Mouse (Mus musculus): ENCODE data around the gene Tex19.1. TPM values are rescaled to one million over a fixed set of nuclear protein-coding genes. Genes with fewer than 3 reads are reported as not detected.

Gene Tex19.1
- polyA plus RNA-seq, 1 experiment from 2014 or later = not detected

DNA sequence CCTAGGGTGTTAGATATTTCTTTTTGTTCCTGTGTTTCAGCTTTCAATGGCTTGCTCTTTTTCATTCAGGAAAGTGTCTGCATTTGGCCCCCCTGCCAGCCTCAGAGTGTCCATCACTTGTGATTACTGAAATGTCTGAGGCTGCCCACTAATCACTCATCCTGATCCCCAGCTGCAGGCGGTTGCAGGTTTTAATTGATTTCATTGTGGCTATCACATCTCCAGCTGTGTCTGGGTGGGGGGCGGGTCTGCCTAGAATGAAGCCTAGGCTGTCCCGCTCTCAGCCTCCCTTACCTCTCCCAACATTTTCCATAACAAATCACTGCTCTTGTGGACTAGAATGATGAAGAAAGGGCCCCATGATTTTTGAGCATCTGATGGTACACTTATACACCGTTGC lies 8.3 kb downstream of the Tex19.1 start:
- Histone ChIP-seq H3K27ac (replicated peaks) (no peak overlapping the region), H3K4me1 (replicated peaks) (peaks cover 17% of the 10 kb centered on the region), H3K27me3 (peaks cover 18% of the 10 kb centered on the region), H3K9ac (no peak overlapping the region), H3K36me3 (no peaks in the 10 kb centered on the region), H3K4me3 (no peak overlapping the region), H3K4me2 (no peak overlapping the region), H3K9me3 (no peaks in the 10 kb centered on the region)
- ATAC-seq (ENCODE audit: low FRiP score, low read depth) = no peak
- WGBS = 10% methylated on average over 4 of the region's 4 CpGs

DNA sequence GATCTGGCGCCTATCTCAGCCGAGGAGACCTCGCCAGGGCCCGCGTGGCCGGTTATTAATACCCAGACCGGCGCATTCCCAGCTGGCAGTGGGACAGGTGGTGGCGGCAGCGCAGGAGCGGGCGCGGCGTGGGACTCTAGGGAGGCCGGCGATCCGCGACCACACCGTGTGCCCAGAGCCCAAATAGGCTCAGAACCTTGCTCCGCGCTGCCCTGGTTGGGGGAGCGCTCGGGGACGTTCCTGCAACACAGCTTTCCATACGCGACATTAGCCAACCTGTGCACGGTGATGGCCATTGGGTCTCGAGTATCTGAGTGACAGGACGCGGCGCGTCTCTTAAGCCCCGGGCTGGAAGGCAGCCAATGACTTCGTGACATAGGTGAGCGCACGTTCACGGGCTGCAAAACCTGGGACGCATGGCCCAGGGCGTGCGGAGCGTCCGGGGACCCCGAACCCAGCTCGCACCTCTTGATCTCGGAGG lies 10.5 kb downstream of the Tex19.1 start:
- Histone ChIP-seq H3K27me3 (peaks cover 18% of the 10 kb centered on the region), H3K27ac (replicated peaks) (no peak overlapping the region), H3K9ac (peak overlapping the region; percentile 47), H3K36me3 (no peaks in the 10 kb centered on the region), H3K4me2 (peak overlapping the region; percentile 88), H3K9me3 (no peaks in the 10 kb centered on the region), H3K4me3 (peak overlapping the region; percentile 42), H3K4me1 (replicated peaks) (peaks cover 17% of the 10 kb centered on the region)
- peak; percentile 38; the same call in 1 of the 2 replicates for ATAC-seq (ENCODE audit: low FRiP score, low read depth)
- 1% methylated on average over 45 of the region's 45 CpGs for WGBS

DNA sequence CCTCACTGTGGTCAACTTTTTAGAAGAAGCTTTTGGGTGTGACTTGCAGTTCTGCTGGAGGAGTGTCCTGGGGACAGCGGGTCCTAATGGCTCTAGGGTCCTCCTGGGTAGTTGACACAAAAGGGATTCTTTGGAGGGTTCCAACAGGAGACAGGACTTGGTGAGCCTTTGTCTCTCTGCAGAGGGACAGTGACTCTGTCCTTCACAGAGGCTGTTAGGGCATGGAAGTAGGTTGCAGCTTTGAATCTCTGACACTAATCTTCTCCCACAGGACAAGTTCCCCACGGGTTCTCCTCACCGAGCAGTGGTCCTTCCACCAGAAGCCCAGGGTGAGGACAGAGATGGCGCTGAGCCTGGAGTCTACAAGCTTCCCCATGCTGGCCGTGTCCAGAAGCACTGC lies 14.0 kb downstream of the Tex19.1 start, which contains the start of gene Uts2r:
Gene Uts2r (plus strand): TSS at position 301 of the 400 bp plus-strand sequence.
- Histone ChIP-seq H3K4me3 (no peak within 1 kb of the TSS), H3K27ac (replicated peaks) (no peak within 1 kb of the TSS), H3K36me3 (no peaks in the 10 kb centered on the region), H3K27me3 (peaks cover 18% of the 10 kb centered on the region), H3K9ac (no peak within 1 kb of the TSS), H3K4me2 (no peak within 1 kb of the TSS), H3K9me3 (no peaks in the 10 kb centered on the region), H3K4me1 (replicated peaks) (peaks cover 12% of the 10 kb centered on the region)
- WGBS = 90% methylated on average over 5 of the region's 5 CpGs
- no peak for ATAC-seq (ENCODE audit: low FRiP score, low read depth)

- no peak overlapping the region for H3K27ac ChIP-seq (replicated peaks)
- H3K4me2 ChIP-seq = no peak overlapping the region
- H3K27me3 ChIP-seq = peaks cover 18% of the 10 kb centered on the region
- 93% methylated on average over 26 of the region's 26 CpGs for WGBS
- no peak overlapping the region for H3K4me3 ChIP-seq
- H3K4me1 ChIP-seq (replicated peaks) = peaks cover 12% of the 10 kb centered on the region
- no peak overlapping the region for H3K9ac ChIP-seq
- ATAC-seq (ENCODE audit: low FRiP score, low read depth) = no peak
- no peaks in the 10 kb centered on the region for H3K9me3 ChIP-seq
- no peaks in the 10 kb centered on the region for H3K36me3 ChIP-seq
These were observed 14.8 kb downstream of the Tex19.1 start for GRCm38 (mm10) chr11:121160636-121161346.

- ATAC-seq (ENCODE audit: low FRiP score, low read depth) = no peak
- WGBS = 92% methylated on average over 4 of the region's 4 CpGs
These were observed 17.8 kb downstream of the Tex19.1 start for GRCm38 (mm10) chr11:121163751-121164150.

GRCm38 (mm10) chr11:121173203-121173602 lies 27.3 kb downstream of the Tex19.1 start:
- H3K9me3 ChIP-seq = no peaks in the 10 kb centered on the region
- no peak overlapping the region for H3K27ac ChIP-seq (replicated peaks)
- H3K27me3 ChIP-seq = no peaks in the 10 kb centered on the region
- no peak overlapping the region for H3K4me2 ChIP-seq
- 72% methylated on average over 5 of the region's 5 CpGs for WGBS
- H3K36me3 ChIP-seq = no peaks in the 10 kb centered on the region
- no peak overlapping the region for H3K4me3 ChIP-seq
- H3K4me1 ChIP-seq (replicated peaks) = no peaks in the 10 kb centered on the region; the same call in 1 of the 2 replicates
- H3K9ac ChIP-seq = no peak overlapping the region
- no peak for ATAC-seq (ENCODE audit: low FRiP score, low read depth)

More at GRCm38 (mm10) chr11:121163751-121164150, 17.8 kb downstream of the Tex19.1 start:
- Histone ChIP-seq H3K4me1 (replicated peaks) (no peaks in the 10 kb centered on the region), H3K36me3 (no peaks in the 10 kb centered on the region), H3K4me3 (no peak overlapping the region), H3K9me3 (no peaks in the 10 kb centered on the region), H3K27me3 (no peaks in the 10 kb centered on the region), H3K9ac (no peak overlapping the region), H3K4me2 (no peak overlapping the region), H3K27ac (replicated peaks) (no peak overlapping the region)

DNA sequence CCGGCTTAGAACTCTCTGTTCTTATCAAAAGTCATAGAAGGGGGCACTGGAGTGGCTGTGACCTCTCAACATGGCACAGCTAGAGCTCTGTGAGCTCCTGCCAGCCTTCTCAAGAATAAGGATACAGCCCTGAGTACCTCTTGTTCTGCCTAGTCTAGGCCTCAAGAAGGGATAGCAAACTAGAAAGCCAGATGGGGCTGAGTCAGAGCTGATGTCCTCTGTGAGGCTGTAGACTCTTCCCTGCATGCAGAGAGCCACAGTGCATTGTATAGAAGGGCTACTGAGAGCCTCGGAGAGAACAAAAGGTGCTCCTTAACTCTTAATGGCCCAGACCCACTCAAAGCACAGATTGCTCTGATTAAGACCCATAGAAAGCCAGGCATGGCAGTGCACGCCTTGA lies 28.3 kb downstream of the Tex19.1 start:
- no peaks in the 10 kb centered on the region for H3K36me3 ChIP-seq
- WGBS = 48% methylated on average over 3 of the region's 3 CpGs
- H3K27ac ChIP-seq (replicated peaks) = no peak overlapping the region
- no peaks in the 10 kb centered on the region for H3K27me3 ChIP-seq
- no peaks in the 10 kb centered on the region; the same call in 1 of the 2 replicates for H3K4me1 ChIP-seq (replicated peaks)
- H3K9me3 ChIP-seq = no peaks in the 10 kb centered on the region
- ATAC-seq (ENCODE audit: low FRiP score, low read depth) = no peak
- H3K9ac ChIP-seq = no peak overlapping the region
- H3K4me2 ChIP-seq = no peak overlapping the region
- H3K4me3 ChIP-seq = no peak overlapping the region

DNA sequence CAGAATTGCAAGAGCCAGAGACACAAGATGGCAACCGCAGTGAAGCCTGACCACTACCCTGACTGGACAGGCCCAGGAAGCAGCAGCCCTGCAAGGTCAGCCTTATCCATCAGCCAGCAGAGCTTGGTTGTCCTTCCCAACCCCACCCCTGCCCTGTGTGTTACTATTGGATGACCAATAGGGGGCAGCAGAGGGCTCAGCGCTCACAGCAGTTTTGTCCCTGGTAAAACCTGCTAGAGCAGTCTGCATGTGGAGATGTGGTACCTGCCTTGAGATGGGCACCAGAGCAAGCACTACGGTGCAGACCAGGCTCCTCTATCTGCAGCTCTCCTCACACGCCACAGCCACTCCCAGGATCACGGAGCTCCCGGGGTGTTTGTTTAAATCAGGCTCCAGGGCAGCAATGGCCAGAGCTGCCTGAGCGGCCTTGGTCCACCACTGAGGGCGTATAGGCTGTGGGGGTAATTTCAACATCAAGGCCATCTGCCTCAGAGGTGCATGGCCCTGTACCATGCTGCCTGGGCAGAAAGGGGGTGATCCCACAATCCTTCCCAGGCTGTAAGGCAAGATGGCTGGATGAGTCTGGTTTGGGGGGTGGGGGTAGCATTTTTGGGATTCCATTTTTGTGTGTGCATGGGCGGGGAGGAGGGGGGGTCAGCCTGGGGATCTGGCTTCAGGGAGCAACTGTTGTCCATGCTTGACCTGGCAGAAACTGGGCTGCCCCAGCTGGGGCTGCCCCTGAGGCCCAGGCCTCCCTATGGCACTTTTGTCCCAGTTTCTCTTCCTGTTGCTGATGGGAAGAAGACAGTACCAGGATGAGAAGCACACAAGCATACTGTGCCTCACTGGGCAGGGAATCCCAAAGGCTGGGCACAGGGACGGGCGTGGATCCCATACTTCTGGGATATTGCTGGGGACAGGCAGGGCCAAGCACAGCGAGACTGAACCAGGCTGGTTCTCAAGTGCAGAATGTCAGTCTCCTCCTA lies 30.6 kb downstream of the Tex19.1 start:
- WGBS = 57% methylated on average over 12 of the region's 12 CpGs
- Histone ChIP-seq H3K27ac (replicated peaks) (no peak overlapping the region), H3K4me1 (replicated peaks) (no peaks in the 10 kb centered on the region; the same call in 1 of the 2 replicates), H3K9me3 (no peaks in the 10 kb centered on the region), H3K4me3 (no peak overlapping the region), H3K9ac (no peak overlapping the region), H3K27me3 (no peaks in the 10 kb centered on the region), H3K36me3 (peaks cover 8% of the 10 kb centered on the region; the same call in 1 of the 2 replicates), H3K4me2 (no peak overlapping the region)
- ATAC-seq (ENCODE audit: low FRiP score, low read depth) = no peak; the same call in 1 of the 2 replicates

- ATAC-seq (ENCODE audit: low FRiP score, low read depth) = no peak
These were observed 43.7 kb downstream of the Tex19.1 start for GRCm38 (mm10) chr11:121189681-121190080.

GRCm38 (mm10) chr11:121192742-121193141 lies 46.8 kb downstream of the Tex19.1 start:
- no peak overlapping the region for H3K4me3 ChIP-seq
- no peak overlapping the region for H3K27ac ChIP-seq (replicated peaks)
- no peaks in the 10 kb centered on the region for H3K27me3 ChIP-seq
- H3K36me3 ChIP-seq = no peaks in the 10 kb centered on the region
- no peak overlapping the region for H3K9ac ChIP-seq
- no peaks in the 10 kb centered on the region for H3K4me1 ChIP-seq (replicated peaks)
- no peak for ATAC-seq (ENCODE audit: low FRiP score, low read depth)
- no peaks in the 10 kb centered on the region for H3K9me3 ChIP-seq
- 78% methylated on average over 2 of the region's 2 CpGs for WGBS
- no peak overlapping the region for H3K4me2 ChIP-seq

More at GRCm38 (mm10) chr11:121189681-121190080, 43.7 kb downstream of the Tex19.1 start:
- Histone ChIP-seq H3K9ac (no peak overlapping the region), H3K27me3 (no peaks in the 10 kb centered on the region), H3K4me2 (no peak overlapping the region), H3K4me3 (no peak overlapping the region), H3K9me3 (no peaks in the 10 kb centered on the region), H3K27ac (replicated peaks) (no peak overlapping the region), H3K4me1 (replicated peaks) (no peaks in the 10 kb centered on the region), H3K36me3 (0 out of 2 replicates have a peak, but pooled peaks cover 5% of the 10 kb centered on the region)
- WGBS = 80% methylated on average over 3 of the region's 3 CpGs

- no peak for ATAC-seq (ENCODE audit: low FRiP score, low read depth)
- 85% methylated on average over 3 of the region's 3 CpGs for WGBS
- no peaks in the 10 kb centered on the region for H3K36me3 ChIP-seq
- no peaks in the 10 kb centered on the region for H3K27me3 ChIP-seq
- H3K9me3 ChIP-seq = no peaks in the 10 kb centered on the region
- no peak overlapping the region for H3K9ac ChIP-seq
- no peaks in the 10 kb centered on the region for H3K4me1 ChIP-seq (replicated peaks)
- no peak overlapping the region for H3K4me3 ChIP-seq
- no peak overlapping the region for H3K27ac ChIP-seq (replicated peaks)
- H3K4me2 ChIP-seq = no peak overlapping the region
These were observed 47.5 kb downstream of the Tex19.1 start for GRCm38 (mm10) chr11:121193415-121193814.
